Mouse (Mus musculus) spleen, postnatal 4 days (tissue): ENCODE data around the gene Mmrn1.
"Not testable (repeated sequence)": the region's sequence is repeated elsewhere in the genome, so short reads cannot be mapped to it uniquely, and the experiment has no call there.

Experiments
- DNase-seq, 2 experiments: peaks; one replicate each; pipeline ENCODE4 v3.0.0; 2022; ENCODE audit warnings: low spot score in 2 of 2

The Mmrn1 gene

GRCm38 (mm10) chr6:60924676-60925075, at the start of gene Mmrn1:
TSS of gene Mmrn1 (plus strand) at chr6:60924976.
- not testable (repeated sequence) for DNase-seq

- no peak for DNase-seq
These were observed 44.4 kb upstream of the Mmrn1 start for GRCm38 (mm10) chr6:60880362-60880761.

DNA sequence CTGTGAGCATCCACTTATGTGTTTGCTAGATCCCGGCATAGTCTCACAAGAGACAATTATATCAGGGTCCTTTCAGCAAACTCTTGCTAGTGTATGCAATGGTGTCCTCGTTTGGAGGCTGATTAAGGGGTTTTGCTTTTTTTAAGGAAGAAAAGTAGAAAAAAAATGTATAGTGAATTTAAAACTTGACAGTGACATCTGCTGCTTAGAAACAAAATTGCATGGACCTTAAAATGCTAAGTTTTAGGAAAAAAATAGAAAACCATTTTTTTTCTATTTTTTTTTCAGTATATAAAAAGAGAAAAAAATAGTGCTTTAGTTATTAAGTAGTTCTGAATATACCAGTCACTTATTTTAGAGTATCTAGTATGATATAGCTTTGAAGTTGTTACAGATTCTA, 43.2 kb upstream of the Mmrn1 start:
- DNase-seq, result no peak

GRCm38 (mm10) chr6:60907272-60907671, 17.5 kb upstream of the Mmrn1 start:
- DNase-seq, result no peak

- DNase-seq, result peak in 1 of 2 experiments; percentile 35
These were observed 6.6 kb downstream of the Mmrn1 start for GRCm38 (mm10) chr6:60931364-60931763.

DNA sequence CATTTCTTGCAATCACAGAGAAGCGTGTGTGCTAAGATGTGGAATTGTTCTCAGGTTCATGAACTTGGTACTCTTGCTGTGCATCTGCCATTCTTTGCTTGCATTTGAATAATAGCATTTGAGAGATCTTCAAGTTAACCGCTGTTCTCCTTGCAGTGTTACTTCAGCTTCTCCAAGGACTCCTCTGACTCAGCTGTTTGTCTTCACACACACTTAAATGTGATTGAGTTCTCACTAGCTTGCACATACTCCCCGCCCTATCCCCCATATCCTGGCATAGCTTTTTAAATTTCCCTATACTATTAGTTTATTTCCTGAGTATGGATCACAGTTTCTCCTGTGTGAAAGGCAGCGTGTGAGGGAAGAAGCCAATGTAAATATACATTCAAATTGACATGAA, 10.1 kb downstream of the Mmrn1 start:
- DNase-seq, result no peak

DNA sequence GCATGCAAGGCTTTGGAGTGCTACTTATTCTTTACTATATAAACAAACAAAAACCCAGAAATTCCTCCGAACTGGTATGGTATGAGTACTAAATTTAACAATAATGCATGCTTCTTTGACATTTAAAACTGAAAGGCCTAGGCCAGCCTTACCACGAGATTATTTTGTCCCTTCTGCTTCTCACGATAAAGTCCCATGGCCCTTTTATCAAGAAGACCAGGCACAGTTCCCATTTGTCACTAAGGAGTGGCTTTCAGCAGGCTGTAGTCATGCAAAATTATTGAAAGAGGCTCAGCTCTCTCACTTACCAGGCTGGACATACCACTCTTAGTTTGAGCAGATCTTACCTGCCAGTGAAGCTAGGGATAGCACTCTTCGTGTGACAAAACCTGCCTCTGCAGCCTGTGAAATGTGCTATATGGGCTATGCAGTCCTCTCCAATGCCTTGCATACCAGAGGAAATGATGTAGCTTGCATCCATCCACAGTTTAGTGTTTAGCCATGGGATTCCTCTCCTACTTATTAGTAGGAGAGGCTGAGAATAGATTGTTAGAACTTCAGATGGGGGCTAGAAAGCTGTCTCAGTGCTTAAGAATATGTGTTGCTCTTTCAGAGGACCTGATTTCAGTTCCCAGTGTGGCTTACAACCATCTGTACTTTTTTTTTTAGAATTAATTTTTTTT, 10.8 kb downstream of the Mmrn1 start:
- DNase-seq, result peak in 1 of 2 experiments; percentile 58

GRCm38 (mm10) chr6:60944178-60944577, 19.4 kb downstream of the Mmrn1 start:
- DNase-seq, result no peak

GRCm38 (mm10) chr6:60944621-60945020, 19.8 kb downstream of the Mmrn1 start:
- no peak for DNase-seq

GRCm38 (mm10) chr6:60950415-60950814, 25.6 kb downstream of the Mmrn1 start:
- DNase-seq, result peak; percentile 57 to 78

- DNase-seq, result no peak
These were observed 36.5 kb downstream of the Mmrn1 start for GRCm38 (mm10) chr6:60961285-60961684.

DNA sequence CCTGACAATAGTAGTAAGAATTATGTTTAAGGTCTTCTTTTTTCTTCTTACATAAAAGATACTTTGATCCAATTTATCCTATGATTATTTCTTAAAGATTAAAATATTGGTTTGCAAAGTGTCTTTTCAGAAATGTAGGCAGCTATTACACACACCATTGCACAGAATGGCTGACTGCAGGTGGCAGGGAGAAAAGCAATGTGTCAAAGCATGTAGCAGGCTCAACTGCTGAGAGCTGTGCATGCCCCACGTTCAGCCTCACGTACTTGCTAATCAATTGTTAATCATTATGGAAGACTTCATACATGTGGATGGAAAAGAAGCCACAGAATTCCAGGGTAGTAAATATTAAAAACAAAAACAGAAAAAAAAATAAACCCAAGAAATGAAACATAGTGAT, 37.1 kb downstream of the Mmrn1 start:
- no peak for DNase-seq

DNA sequence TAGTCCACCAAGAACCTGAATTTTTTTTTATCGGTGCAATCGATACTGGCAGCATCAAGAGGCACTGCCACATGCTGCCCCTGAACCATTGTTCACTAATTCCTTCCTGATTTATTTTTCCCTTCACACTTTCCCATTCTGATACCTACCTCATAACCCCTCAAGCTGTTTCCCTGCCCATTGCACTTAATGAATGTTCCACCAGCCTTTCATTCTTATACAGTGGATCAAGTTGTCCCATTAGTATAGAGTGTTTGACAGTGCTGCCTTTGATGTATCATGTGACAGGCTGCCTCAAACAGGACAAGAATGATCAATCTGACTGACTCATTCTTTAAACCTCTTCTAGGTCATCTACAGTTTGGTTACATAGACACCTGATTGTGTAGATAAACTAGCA, 37.9 kb downstream of the Mmrn1 start:
- DNase-seq, result no peak

GRCm38 (mm10) chr6:60963726-60964125, 39.0 kb downstream of the Mmrn1 start:
- no peak for DNase-seq

GRCm38 (mm10) chr6:60966931-60967330, 42.2 kb downstream of the Mmrn1 start:
- DNase-seq, result no peak

DNA sequence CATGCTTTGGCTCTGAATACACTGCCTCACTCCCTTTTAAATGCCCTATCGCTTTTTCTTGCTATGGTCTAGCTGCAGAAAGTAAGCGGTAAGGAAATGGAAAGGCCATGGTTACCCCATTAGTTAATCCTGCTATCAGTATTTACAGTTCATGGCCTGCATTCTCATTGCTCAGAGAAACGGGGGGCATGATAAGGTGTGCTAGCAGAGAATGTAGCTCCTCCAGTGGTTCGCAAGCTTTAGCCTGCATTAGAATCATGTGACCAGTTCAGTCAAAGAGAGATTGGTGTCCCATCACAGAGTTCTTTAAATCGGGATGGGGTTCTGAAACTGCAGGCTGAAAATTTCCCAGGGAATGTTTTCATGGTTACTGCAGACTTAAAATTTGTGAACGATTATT, 44.6 kb downstream of the Mmrn1 start:
- DNase-seq, result no peak

DNA sequence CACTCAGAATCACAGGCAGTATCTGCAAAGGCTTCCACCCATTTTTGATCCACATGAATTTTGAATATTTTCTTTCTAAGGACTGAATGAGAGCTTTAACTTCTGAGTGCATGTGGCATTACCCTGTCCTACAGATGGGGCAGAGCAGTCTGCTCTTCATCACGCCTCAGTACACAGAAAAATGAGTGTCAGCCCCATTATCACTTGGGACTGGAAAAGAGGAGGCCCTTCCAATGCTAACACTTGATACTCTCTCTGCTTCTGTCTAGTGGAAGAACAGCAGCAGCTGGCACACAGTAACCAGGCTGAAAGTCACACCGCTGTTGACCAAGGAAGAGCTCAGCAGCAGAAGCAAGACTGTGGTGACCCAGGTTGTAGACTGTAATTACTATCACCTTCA, 46.0 kb downstream of the Mmrn1 start:
- DNase-seq, result no peak

GRCm38 (mm10) chr6:60978610-60979009, 53.8 kb downstream of the Mmrn1 start:
- no peak for DNase-seq

DNA sequence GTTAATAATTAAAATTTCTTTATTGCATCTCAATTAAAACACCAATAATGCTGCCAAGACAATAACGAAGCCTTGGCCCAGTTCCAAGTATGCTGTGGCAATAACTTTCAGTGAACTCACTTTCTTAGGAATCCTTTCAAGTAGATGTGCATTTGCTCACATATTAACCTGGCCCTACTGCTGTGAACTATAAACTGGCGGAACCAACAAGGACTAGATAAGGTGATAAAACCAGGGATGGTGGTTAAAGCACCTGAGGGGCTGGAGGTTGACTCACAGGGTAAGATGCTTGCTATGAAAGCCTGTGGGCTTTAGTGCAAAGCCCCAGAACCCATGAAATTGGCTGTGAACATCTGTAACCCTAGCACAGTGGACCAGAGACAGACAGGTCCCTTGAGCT, 54.3 kb downstream of the Mmrn1 start:
- no peak for DNase-seq

- no peak for DNase-seq
These were observed 59.6 kb downstream of the Mmrn1 start for GRCm38 (mm10) chr6:60984360-60984759.

GRCm38 (mm10) chr6:60985919-60986318, 61.1 kb downstream of the Mmrn1 start:
- DNase-seq, result no peak

- no peak for DNase-seq
These were observed 62.1 kb downstream of the Mmrn1 start for GRCm38 (mm10) chr6:60986914-60987313.

- DNase-seq, result no peak
These were observed 63.0 kb downstream of the Mmrn1 start for GRCm38 (mm10) chr6:60987804-60988203.

DNA sequence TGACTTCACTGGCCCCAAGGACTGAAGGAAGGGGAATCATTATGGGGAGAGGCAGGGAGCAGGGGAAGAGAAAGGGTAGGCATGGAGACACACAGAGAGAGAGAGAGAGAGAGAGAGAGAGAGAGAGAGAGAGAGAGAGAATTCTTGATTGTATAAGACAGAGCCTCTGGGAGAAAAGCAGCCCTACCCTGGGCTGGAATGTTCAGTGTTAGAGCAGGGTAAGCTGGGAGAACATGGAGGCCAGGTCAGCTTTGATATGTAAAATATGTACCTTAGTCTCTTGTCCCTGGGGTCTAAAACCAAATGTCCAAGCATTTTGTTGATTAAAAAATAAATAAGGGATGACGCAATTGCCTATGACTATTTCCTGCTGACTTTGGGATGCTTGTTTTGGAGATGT, 67.6 kb downstream of the Mmrn1 start:
- no peak for DNase-seq
